Mouse (Mus musculus) heart, embryonic 12.5 days (tissue): ENCODE measurements around the gene Cadps. TPM values are rescaled to one million over a fixed set of nuclear protein-coding genes. Genes with fewer than 3 reads are reported as not detected.

ENCODE experiments used
- ATAC-seq: fragments of 200-750 bp; cut with Nextera tagmentation; 2 replicates; pipeline ENCODE4 v1.8.0; 2017; ENCODE audit warnings: moderate TSS enrichment, moderate library complexity; ENCODE audit not compliant: insufficient number of reproducible peaks, low FRiP score
- H3K27ac ChIP-seq: fragments of 300-500 bp; sonication (generic); 2 replicates; pipeline ENCODE4 v1.5.1; 2016; ENCODE audit warnings: mild to moderate bottlenecking, moderate library complexity; ENCODE audit not compliant: poor library complexity, severe bottlenecking
- H3K27me3 ChIP-seq: fragments of 300-500 bp; sonication (generic); replicated peaks from 2 replicates; pipeline ENCODE4 v1.6.1; 2016; ENCODE audit warnings: mild to moderate bottlenecking, moderate library complexity
- H3K36me3 ChIP-seq: fragments of 300-500 bp; sonication (generic); 2 replicates; pipeline ENCODE4 v1.6.1; 2016; ENCODE audit warnings: mild to moderate bottlenecking, moderate library complexity
- H3K4me1 ChIP-seq: fragments of 300-500 bp; sonication (generic); replicated peaks from 2 replicates; pipeline ENCODE4 v1.6.1; 2016; ENCODE audit warnings: mild to moderate bottlenecking
- H3K4me2 ChIP-seq: fragments of 300-500 bp; sonication (generic); 2 replicates; pipeline ENCODE4 v1.6.1; 2016; ENCODE audit warnings: mild to moderate bottlenecking, moderate library complexity
- H3K4me3 ChIP-seq: fragments of 300-500 bp; sonication (generic); 2 replicates; pipeline ENCODE4 v1.5.1; 2016; ENCODE audit warnings: mild to moderate bottlenecking
- H3K9ac ChIP-seq: fragments of 300-500 bp; sonication (generic); 2 replicates; pipeline ENCODE4 v1.6.1; 2016; ENCODE audit warnings: mild to moderate bottlenecking, moderate library complexity
- H3K9me3 ChIP-seq: fragments of 300-500 bp; sonication (generic); replicated peaks from 2 replicates; pipeline ENCODE4 v1.6.1; 2016; ENCODE audit warnings: mild to moderate bottlenecking, moderate library complexity
- WGBS: fragments of 180-500 bp; shearing (Covaris S2); methylation state at CpG from one replicate; pipeline ENCODE4 v1.1.7; 2016; 5-methylcytosine and 5-hydroxymethylcytosine counted together
- polyA plus RNA-seq: library from polyadenylated mRNA; unstranded; fragments of >200 nt; fragmentation: Nextera tagmentation; extraction: Ambion mirVana; gene quantifications from 2 replicates; pipeline ENCODE4 v1.2.1, GENCODE M21; 2016

Gene Cadps
- polyA plus RNA-seq, 1 experiment from 2014 or later, result 1.3 TPM

GRCm38 (mm10) chr14:12388806-12389436 lies 434.0 kb downstream of the Cadps start:
- H3K4me2 ChIP-seq, result no peak overlapping the region
- H3K27ac ChIP-seq, result no peak overlapping the region
- peaks cover 13% of the 10 kb centered on the region for H3K27me3 ChIP-seq
- no peak overlapping the region for H3K9ac ChIP-seq
- no peak overlapping the region for H3K4me3 ChIP-seq
- peaks cover 4% of the 10 kb centered on the region for H3K4me1 ChIP-seq
- no peaks in the 10 kb centered on the region for H3K36me3 ChIP-seq
- no peaks in the 10 kb centered on the region for H3K9me3 ChIP-seq
- ATAC-seq, result no peak
- whole genome bisulfite sequencing, result 39% methylated on average over 14 of the region's 14 CpGs

DNA sequence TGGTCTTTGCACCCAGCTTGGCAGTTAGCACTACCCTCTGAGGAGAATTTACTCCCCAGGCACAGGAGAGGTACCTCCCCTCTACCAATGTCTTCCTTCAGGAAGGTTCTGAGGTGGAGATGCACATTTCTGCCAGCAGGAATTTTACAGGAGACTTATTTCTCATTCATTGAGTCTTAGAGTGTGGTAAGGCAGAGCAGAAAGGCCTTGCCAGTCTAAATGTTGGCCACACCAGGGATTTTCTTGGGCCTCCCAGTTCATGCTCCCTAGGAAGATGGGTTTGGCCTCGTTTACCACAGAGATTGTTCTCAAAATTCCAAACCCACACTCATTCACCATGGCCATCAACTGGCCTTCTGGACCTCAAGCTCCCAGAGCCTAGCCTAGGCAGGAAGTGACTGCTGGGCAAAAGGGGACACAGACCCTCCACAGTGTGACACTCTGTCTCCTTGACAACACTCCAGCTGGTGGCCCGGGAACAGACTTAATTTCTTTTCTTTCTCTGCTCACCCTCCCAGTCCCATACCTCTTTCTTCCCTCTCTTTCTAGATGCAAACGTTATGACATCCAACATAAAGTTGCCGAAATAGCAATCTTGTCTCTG lies 434.6 kb downstream of the Cadps start:
- no peak overlapping the region for H3K27ac ChIP-seq
- no peaks in the 10 kb centered on the region for H3K9me3 ChIP-seq
- no peaks in the 10 kb centered on the region for H3K36me3 ChIP-seq
- peaks cover 13% of the 10 kb centered on the region for H3K27me3 ChIP-seq
- no peak overlapping the region for H3K4me3 ChIP-seq
- ATAC-seq, result no peak
- WGBS, result 29% methylated on average over 4 of the region's 4 CpGs
- H3K4me2 ChIP-seq, result no peak overlapping the region
- peaks cover 4% of the 10 kb centered on the region for H3K4me1 ChIP-seq
- no peak overlapping the region for H3K9ac ChIP-seq

GRCm38 (mm10) chr14:12387176-12387575 lies 435.7 kb downstream of the Cadps start:
- H3K36me3 ChIP-seq, result no peaks in the 10 kb centered on the region
- ATAC-seq, result no peak
- WGBS, result 66% methylated on average over 6 of the region's 6 CpGs

DNA sequence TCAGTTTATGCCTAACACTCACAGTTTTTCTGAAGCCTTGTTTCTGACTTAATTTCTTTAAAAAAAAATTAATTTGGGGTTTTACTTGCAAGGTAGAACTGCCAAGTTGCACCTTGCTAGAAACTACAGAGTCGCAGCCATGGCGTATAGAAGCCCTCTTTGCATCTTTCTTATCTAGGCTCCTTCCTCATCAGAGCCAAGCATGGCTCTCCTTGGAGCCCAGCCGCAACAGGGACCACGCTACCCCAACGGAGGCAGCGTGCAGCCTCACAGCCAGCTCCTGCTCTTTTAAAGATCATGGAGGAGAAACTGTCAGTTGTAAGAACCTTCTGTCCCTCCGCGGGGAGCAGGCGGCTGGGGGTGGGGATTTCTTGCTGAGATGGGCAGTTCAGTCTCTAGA lies 445.0 kb downstream of the Cadps start:
- H3K36me3 ChIP-seq, result no peaks in the 10 kb centered on the region
- no peak overlapping the region for H3K4me3 ChIP-seq
- H3K4me2 ChIP-seq, result peak overlapping the region; percentile 28
- 13% methylated on average over 9 of the region's 9 CpGs for WGBS
- no peak for ATAC-seq
- H3K27me3 ChIP-seq, result 0 out of 2 replicates have a peak, but pooled peaks cover 7% of the 10 kb centered on the region
- no peaks in the 10 kb centered on the region for H3K9me3 ChIP-seq
- no peak overlapping the region for H3K27ac ChIP-seq
- H3K4me1 ChIP-seq, result no peaks in the 10 kb centered on the region; the same call in 1 of the 2 replicates
- H3K9ac ChIP-seq, result no peak overlapping the region

More at GRCm38 (mm10) chr14:12387176-12387575, 435.7 kb downstream of the Cadps start:
- Histone ChIP-seq H3K9me3 (no peaks in the 10 kb centered on the region), H3K27me3 (peaks cover 13% of the 10 kb centered on the region), H3K27ac (no peak overlapping the region), H3K4me1 (peaks cover 4% of the 10 kb centered on the region), H3K4me2 (no peak overlapping the region), H3K4me3 (no peak overlapping the region), H3K9ac (no peak overlapping the region)

DNA sequence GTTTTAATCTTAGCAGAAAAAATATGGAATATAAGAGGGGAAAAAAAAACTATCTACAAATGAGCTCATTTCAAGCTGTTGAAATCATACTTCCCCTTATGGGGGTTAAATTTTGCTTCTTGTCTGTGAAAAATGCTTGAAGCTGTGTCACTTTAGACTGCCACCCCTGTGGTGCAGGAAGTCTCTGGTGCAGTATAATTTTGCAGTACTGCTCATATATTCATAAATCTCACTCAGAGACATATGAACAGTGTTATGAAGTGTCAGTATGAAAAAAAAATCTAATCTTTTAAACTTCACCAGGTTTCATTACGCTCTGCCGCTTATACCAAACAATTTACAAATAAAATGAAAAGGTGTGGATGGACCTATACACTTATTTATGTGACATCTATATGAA lies 445.6 kb downstream of the Cadps start:
- H3K4me3 ChIP-seq, result no peak overlapping the region
- no peak overlapping the region for H3K27ac ChIP-seq
- no peaks in the 10 kb centered on the region for H3K9me3 ChIP-seq
- no peak overlapping the region for H3K4me2 ChIP-seq
- 0 out of 2 replicates have a peak, but pooled peaks cover 7% of the 10 kb centered on the region for H3K27me3 ChIP-seq
- WGBS, result 91% methylated on average over 2 of the region's 2 CpGs
- H3K4me1 ChIP-seq, result no peaks in the 10 kb centered on the region; the same call in 1 of the 2 replicates
- H3K9ac ChIP-seq, result no peak overlapping the region
- no peak for ATAC-seq
- no peaks in the 10 kb centered on the region for H3K36me3 ChIP-seq

- no peak overlapping the region for H3K4me3 ChIP-seq
- WGBS, result 76% methylated on average over 2 of the region's 2 CpGs
- H3K36me3 ChIP-seq, result no peaks in the 10 kb centered on the region
- 0 out of 2 replicates have a peak, but pooled peaks cover 7% of the 10 kb centered on the region for H3K27me3 ChIP-seq
- no peak overlapping the region for H3K27ac ChIP-seq
- no peak for ATAC-seq
- no peaks in the 10 kb centered on the region; the same call in 1 of the 2 replicates for H3K4me1 ChIP-seq
- H3K9ac ChIP-seq, result no peak overlapping the region
- no peak overlapping the region for H3K4me2 ChIP-seq
- H3K9me3 ChIP-seq, result no peaks in the 10 kb centered on the region
These were observed 447.4 kb downstream of the Cadps start for GRCm38 (mm10) chr14:12375451-12375850.

DNA sequence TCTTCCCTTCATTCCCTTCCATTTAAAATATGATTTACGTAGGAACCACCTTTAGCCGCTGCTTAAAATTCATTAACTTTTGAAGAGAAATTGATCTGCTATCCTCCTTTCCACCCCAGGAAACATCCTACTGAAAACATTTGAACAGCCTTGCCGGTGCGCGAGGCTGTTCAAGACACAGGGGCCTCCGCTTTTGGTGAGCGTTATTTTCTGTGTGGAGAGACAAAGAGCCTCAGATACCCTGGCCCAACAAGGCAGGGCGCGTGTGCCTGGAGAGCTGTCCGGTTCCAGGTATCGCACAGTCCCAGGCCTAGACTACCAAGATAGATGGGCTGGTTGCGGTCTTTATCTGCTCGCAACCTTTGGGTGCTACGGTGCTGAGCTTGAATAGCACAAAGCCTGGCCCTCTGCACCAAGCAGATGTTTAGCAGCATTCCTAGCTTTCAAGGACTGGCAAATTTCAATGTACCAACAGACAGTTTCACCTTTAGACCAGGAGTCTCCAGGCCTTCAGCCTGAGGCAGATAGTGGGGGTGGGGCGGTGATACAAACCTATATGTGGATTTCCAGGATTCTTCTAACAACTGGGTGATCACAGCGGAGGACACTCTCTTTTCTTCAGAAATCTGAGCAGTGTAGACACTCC lies 472.5 kb downstream of the Cadps start:
- Histone ChIP-seq H3K36me3 (no peaks in the 10 kb centered on the region), H3K4me1 (0 out of 2 replicates have a peak, but pooled peaks cover 6% of the 10 kb centered on the region), H3K27ac (no peak overlapping the region), H3K27me3 (peaks cover 92% of the 10 kb centered on the region), H3K4me2 (no peak overlapping the region), H3K9ac (no peak overlapping the region), H3K4me3 (no peak overlapping the region), H3K9me3 (no peaks in the 10 kb centered on the region)
- no peak for ATAC-seq
- 9% methylated on average over 16 of the region's 16 CpGs for WGBS

- no peak overlapping the region for H3K4me2 ChIP-seq
- H3K27me3 ChIP-seq, result peaks cover 96% of the 10 kb centered on the region
- no peak overlapping the region for H3K4me3 ChIP-seq
- H3K4me1 ChIP-seq, result peaks cover 13% of the 10 kb centered on the region
- no peak overlapping the region for H3K9ac ChIP-seq
- 11% methylated on average over 15 of the region's 15 CpGs for WGBS
- no peak for ATAC-seq
- no peaks in the 10 kb centered on the region for H3K9me3 ChIP-seq
- H3K36me3 ChIP-seq, result no peaks in the 10 kb centered on the region
- H3K27ac ChIP-seq, result no peak overlapping the region
These were observed 473.4 kb downstream of the Cadps start for GRCm38 (mm10) chr14:12349334-12350090.

DNA sequence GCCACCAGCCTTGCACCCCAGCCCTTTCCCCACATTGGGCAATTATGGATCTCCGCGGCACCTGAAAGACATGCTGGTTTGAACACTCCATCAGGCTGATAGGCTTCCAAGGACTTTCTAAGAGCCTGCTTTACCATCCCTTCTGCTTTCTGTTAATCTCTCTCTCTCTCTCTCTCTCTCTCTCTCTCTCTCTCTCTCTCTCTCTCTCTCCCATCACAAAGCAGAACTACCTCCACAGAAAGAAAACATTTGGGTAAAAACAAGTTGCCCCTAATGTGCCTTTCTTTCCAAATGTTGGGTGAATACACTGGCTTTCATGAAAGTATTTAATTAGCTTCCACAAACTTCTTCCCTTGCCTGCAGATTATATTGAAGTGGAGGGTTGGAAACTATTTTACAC lies 474.8 kb downstream of the Cadps start, which contains the start of gene Fezf2:
Gene Fezf2 (minus strand): TSS at position 101 of the 400 bp plus-strand sequence.
- peak within 1 kb of the TSS; percentile 38; the same call in 1 of the 2 replicates for H3K4me3 ChIP-seq
- peak within 1 kb of the TSS; percentile 55 for H3K4me2 ChIP-seq
- peaks cover 17% of the 10 kb centered on the region for H3K4me1 ChIP-seq
- WGBS, result 4% methylated on average over 2 of the region's 2 CpGs
- H3K27me3 ChIP-seq, result peaks cover 96% of the 10 kb centered on the region
- no peak within 1 kb of the TSS for H3K27ac ChIP-seq
- H3K9me3 ChIP-seq, result no peaks in the 10 kb centered on the region
- ATAC-seq, result no peak
- H3K36me3 ChIP-seq, result no peaks in the 10 kb centered on the region
- no peak within 1 kb of the TSS for H3K9ac ChIP-seq

DNA sequence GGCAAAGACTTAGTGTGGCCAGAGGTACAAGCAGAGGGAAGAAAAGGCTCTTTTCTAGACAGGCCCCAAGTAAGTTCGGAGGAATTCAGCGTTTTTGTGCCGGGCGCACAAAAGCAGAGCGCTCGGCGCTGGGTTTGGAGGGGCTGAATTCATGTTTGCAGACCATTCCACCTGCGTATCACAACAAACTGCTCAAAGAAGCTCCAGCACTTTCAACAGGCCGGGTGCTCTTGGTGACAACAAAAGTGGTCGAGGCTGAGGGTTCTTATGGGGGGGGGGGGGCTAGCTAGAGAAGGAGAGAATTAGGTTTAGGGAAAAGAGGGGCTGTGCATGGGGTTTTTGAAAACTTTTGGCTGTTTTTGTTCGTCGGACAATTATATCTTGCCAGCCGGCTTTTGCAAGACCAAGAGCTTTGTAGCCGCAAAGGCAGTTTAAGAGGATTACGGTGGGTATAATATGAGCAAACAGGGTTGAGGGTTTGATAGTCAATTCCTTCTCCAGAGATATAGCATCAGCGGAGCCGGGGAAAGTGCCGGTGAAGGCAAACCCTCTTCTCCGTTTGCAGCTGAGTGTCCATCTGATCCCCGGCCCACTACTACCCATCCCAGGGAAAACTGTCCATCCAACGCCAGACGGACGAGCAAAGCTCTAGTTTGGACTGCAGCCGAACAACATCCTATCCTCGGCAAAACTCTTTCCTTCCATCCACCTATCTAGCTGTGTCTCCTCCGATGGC lies 475.8 kb downstream of the Cadps start:
- WGBS, result under 1% methylated on average over 26 of the region's 26 CpGs
- H3K9me3 ChIP-seq, result no peaks in the 10 kb centered on the region
- no peak overlapping the region for H3K9ac ChIP-seq
- peak overlapping the region; percentile 38 for H3K4me3 ChIP-seq
- no peak overlapping the region for H3K27ac ChIP-seq
- peaks cover 96% of the 10 kb centered on the region for H3K27me3 ChIP-seq
- H3K4me2 ChIP-seq, result peak overlapping the region; percentile 55
- no peaks in the 10 kb centered on the region for H3K36me3 ChIP-seq
- no peak for ATAC-seq
- H3K4me1 ChIP-seq, result peaks cover 17% of the 10 kb centered on the region
